In genomic region chr4:32239749-32240131, GRCm38 (mm10) we compare ENCODE assay signal across 8 mouse cellular contexts. TPM values are rescaled to one million over a fixed set of nuclear protein-coding genes. Genes with fewer than 3 reads are reported as not detected.
DNase-seq lines count a peak whose midpoint lies in the region; ATAC-seq and TF ChIP-seq lines count a peak whose summit lies in the region.

No protein-coding gene starts in this region.

- H3K9ac ChIP-seq in heart, embryonic 11.5 days (ENCODE audit: low read depth, low read length) = peak overlapping the region; percentile 88
- peak overlapping the region; percentile 86 for H3K9ac ChIP-seq in kidney, embryonic 15.5 days
- H3K9ac ChIP-seq in neural tube, embryonic 14.5 days (replicated peaks; ENCODE audit: low read depth, low read length) = peak overlapping the region; percentile 99

- DNase-seq in urinary bladder, adult 2 months (ENCODE audit: low spot score) = peak; percentile 70
- no peak for DNase-seq in urinary bladder, postnatal 36 days (ENCODE audit: low spot score in 2 of 2)
- peak; percentile 68 for DNase-seq in embryo, embryonic 9.5 days (ENCODE audit: extremely low spot score)
- DNase-seq in lung, adult 2 months = no peak
- DNase-seq in thymus, adult 18-20 months = peak; percentile 66 to 72

- under 1% methylated on average over 26 of the region's 26 CpGs for WGBS in heart, embryonic 11.5 days (ENCODE audit: insufficient replicate concordance)
- under 1% methylated on average over 26 of the region's 26 CpGs for WGBS in kidney, embryonic 15.5 days
- under 1% methylated on average over 26 of the region's 26 CpGs for WGBS in lung, adult 2 months
- under 1% methylated on average over 26 of the region's 26 CpGs for WGBS in neural tube, embryonic 14.5 days

- ATAC-seq in heart, embryonic 11.5 days (replicated peaks; ENCODE audit: insufficient number of reproducible peaks, low FRiP score, low TSS enrichment) = peak; percentile 64
- peak; percentile 41 for ATAC-seq in kidney, embryonic 15.5 days (replicated peaks; ENCODE audit: low FRiP score)
- peak; percentile 53 for ATAC-seq in neural tube, embryonic 14.5 days (ENCODE audit: low read depth)

- H3K4me2 ChIP-seq in heart, embryonic 11.5 days = peak overlapping the region; percentile 59
- peak overlapping the region; percentile 92 for H3K4me2 ChIP-seq in kidney, embryonic 15.5 days
- peak overlapping the region; percentile 78 for H3K4me2 ChIP-seq in neural tube, embryonic 14.5 days (ENCODE audit: low read depth, low read length)

- no peaks in the 10 kb centered on the region for H3K27me3 ChIP-seq in heart, embryonic 11.5 days (ENCODE audit: control insufficient read depth, insufficient read depth, low read length)
- H3K27me3 ChIP-seq in kidney, embryonic 15.5 days = peaks cover 23% of the 10 kb centered on the region
- H3K27me3 ChIP-seq in neural tube, embryonic 14.5 days (ENCODE audit: control insufficient read depth, insufficient read depth, low read length) = no peaks in the 10 kb centered on the region

- no peak for TF ChIP-seq CTCF in lung, adult 2 months (IDR thresholded peaks at IDR 0.05; ENCODE audit: insufficient read depth, low read length)

- H3K36me3 ChIP-seq in heart, embryonic 11.5 days (ENCODE audit: control insufficient read depth, insufficient read depth, low read length) = no peaks in the 10 kb centered on the region
- H3K36me3 ChIP-seq in kidney, embryonic 15.5 days = no peaks in the 10 kb centered on the region
- H3K36me3 ChIP-seq in neural tube, embryonic 14.5 days (ENCODE audit: control insufficient read depth, insufficient read depth, low read length) = no peaks in the 10 kb centered on the region

- no peak for TF ChIP-seq POLR2A in lung, adult 2 months (IDR thresholded peaks at IDR 0.05; ENCODE audit: borderline replicate concordance, extremely low read depth, low read depth, low read length)

- peaks cover 31% of the 10 kb centered on the region for H3K4me1 ChIP-seq in heart, embryonic 11.5 days (ENCODE audit: control insufficient read depth, insufficient read depth, low read length)
- peaks cover 50% of the 10 kb centered on the region for H3K4me1 ChIP-seq in kidney, embryonic 15.5 days
- H3K4me1 ChIP-seq in lung, adult 2 months (ENCODE audit: control insufficient read depth, insufficient read depth, low read length) = peaks cover 9% of the 10 kb centered on the region
- peaks cover 36% of the 10 kb centered on the region for H3K4me1 ChIP-seq in neural tube, embryonic 14.5 days (ENCODE audit: control insufficient read depth, insufficient read depth, low read length)

- H3K9me3 ChIP-seq in heart, embryonic 11.5 days (replicated peaks; ENCODE audit: control insufficient read depth, low read length) = no peaks in the 10 kb centered on the region
- H3K9me3 ChIP-seq in kidney, embryonic 15.5 days (replicated peaks) = no peaks in the 10 kb centered on the region
- no peaks in the 10 kb centered on the region for H3K9me3 ChIP-seq in neural tube, embryonic 14.5 days (ENCODE audit: control insufficient read depth, low read length)

- H3K27ac ChIP-seq in heart, embryonic 11.5 days (ENCODE audit: low read depth, low read length) = peak overlapping the region; percentile 94
- peak overlapping the region; percentile 96 for H3K27ac ChIP-seq in kidney, embryonic 15.5 days
- H3K27ac ChIP-seq in neural tube, embryonic 14.5 days (ENCODE audit: low read depth, low read length) = peak overlapping the region; percentile 99

- H3K4me3 ChIP-seq in heart, embryonic 11.5 days (ENCODE audit: low read depth, low read length) = peak overlapping the region; percentile 88
- peak overlapping the region; percentile 91 for H3K4me3 ChIP-seq in kidney, embryonic 15.5 days (replicated peaks)
- peak overlapping the region; percentile 85 for H3K4me3 ChIP-seq in lung, adult 2 months (replicated peaks; ENCODE audit: extremely low read depth, low read depth, low read length)
- peak overlapping the region; percentile 100 for H3K4me3 ChIP-seq in neural tube, embryonic 14.5 days (ENCODE audit: low read depth, low read length)

RNA-seq across cellular contexts. Expression of gene Bach2, which starts 1.1 kb away (rescaled TPM):
- 2.3 and 2.6 TPM in 2 replicates for polyA plus RNA-seq in urinary bladder, adult 2 months (2012; rRNA removed)
- polyA plus RNA-seq in heart, embryonic 11.5 days (2014; fragmentation: Nextera tagmentation; extraction: Ambion mirVana) = 8.0 and 9.0 TPM in 2 replicates
- polyA plus RNA-seq in kidney, embryonic 15.5 days (2015; fragmentation: Nextera tagmentation; extraction: Ambion mirVana) = 8.0 and 8.8 TPM in 2 replicates
- polyA plus RNA-seq in lung, adult 2 months (2012; rRNA removed) = 3.8 and 7.5 TPM in 2 replicates
- 32.4 and 40.0 TPM in 2 replicates for polyA plus RNA-seq in neural tube, embryonic 14.5 days (2014; fragmentation: Nextera tagmentation; extraction: Ambion mirVana)

Comparison
In these comparisons a context has a peak if more than half of its experiments do, and no peak if none do; other contexts are left out.
1. DNase-seq: peak in urinary bladder, adult 2 months (single experiment), embryo, embryonic 9.5 days (single experiment) and thymus, adult 18-20 months (2 of 2); none in urinary bladder, postnatal 36 days (0 of 2) and lung, adult 2 months (single experiment).
2. Peak in every context shown above with its lines, with median percentiles within 50 percentile points of each other: ATAC-seq, H3K27ac ChIP-seq, H3K4me2 ChIP-seq, H3K4me3 ChIP-seq and H3K9ac ChIP-seq.